Mouse (Mus musculus) lung, postnatal 36 days (tissue): Measurements from ENCODE around the gene Immp2l.

Source experiments
- DNase-seq: peaks from one replicate; pipeline ENCODE4 v3.0.0; 2022; ENCODE audit warnings: mixed read lengths

Gene Immp2l

GRCm38 (mm10) chr12:41878972-41879371 lies 855.1 kb downstream of the Immp2l start:
- no peak for DNase-seq

GRCm38 (mm10) chr12:41879412-41879811 lies 855.5 kb downstream of the Immp2l start:
- no peak for DNase-seq

- DNase-seq = no peak
These were observed 856.9 kb downstream of the Immp2l start for GRCm38 (mm10) chr12:41880833-41881232.

DNA sequence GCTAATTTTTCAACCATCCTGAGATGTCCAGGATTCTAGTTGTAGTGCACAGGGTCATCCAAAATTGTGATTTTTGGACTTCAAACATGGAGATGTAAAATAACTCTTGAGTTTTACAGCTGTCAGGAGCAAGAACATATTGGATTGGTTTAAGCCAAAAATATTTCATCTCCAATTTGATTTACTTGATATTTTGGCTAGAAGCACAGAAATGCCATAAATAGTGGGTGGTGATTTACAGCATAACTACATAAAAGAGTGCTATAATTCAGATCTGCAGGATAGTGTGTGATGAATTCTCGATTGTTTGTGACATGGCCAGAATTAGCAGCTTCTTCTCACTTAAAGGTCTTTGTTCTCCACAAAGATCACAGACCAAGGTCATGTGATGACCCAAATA lies 884.1 kb downstream of the Immp2l start:
- no peak for DNase-seq

DNA sequence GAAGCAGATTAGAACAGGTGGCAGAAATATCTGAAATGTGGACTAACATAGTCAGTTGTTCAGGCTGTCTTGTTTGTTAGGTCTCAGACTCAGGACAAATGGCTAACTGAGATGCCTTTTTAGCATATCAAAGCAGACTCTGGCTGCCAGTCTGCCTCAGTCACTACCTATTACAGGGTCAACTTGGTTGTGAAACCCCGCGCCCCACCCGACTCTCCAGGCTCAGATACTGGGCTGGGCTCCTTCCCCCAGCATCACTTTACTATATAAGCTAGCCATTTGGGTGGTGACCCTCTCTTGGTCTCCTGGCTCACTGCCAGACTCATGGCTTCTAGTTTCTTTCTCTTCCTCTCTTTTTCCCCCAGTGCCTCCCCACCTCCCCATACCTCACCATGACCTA lies 887.7 kb downstream of the Immp2l start:
- no peak for DNase-seq

- no peak for DNase-seq
These were observed 913.9 kb downstream of the Immp2l start for GRCm38 (mm10) chr12:41937751-41938150.

DNA sequence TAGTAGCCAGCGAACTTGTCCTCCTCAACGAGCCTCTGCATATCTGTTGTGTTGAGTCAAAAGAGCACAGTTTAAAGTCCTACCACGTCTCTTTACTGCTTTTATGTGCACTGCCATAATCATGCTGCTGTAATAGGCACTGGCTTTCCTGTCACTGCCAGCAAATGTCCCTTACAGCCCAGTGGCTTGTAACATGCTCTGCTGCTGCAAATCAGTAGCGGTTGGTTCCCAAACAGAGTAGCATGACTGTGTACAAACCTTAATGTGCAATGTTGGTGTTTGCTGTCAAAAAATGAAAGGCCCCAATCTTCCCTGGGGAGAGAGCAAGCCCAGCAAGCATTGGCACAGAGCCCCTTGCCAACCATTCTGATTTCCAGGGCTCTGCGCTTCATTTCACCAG lies 918.0 kb downstream of the Immp2l start:
- DNase-seq = no peak

DNA sequence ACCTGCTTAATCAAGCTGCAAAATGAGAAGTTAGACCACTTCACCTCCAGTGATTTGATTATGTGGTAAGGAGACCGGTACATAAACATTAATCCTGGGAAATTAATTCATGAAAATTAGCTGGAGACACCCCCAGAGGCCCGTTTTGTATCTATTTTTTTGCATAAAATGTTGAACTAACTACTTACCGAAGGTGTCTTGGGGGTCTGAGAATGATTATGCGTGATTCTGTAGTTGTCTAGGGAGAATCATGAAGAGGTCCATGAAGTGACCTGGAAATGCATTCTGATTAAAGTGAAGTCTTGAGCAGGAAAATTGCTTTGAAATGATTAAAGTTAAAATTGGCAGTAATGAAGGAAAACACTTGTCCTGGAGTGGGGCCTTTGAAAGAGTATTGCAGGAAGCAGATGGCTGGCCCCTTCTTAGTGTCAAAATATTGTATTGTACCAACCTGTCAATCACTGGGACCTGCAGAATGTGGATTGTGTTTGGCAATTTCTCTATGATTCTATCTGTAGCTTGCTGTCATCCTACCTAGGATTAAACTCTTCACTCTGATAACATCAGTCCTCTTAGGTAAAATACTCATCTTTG lies 920.3 kb downstream of the Immp2l start:
- no peak for DNase-seq

DNA sequence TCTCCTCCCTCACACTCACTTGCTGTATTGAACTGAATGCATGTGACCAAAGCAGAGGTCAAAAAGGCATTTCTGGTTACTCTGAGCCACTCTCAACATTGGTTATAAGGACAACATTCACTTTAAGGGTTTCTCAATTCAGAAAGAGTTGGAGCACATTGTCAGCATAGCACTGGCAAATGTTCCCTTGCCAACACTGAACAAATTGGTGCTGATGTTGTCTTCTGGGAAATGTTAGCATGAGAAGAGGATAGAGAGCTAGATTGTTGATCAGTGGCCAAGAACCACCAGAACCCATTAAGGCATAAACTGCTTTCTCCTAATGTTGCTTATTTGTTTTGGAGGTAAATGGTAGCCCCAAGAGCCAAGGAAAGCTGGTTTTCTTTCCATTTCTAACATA lies 922.6 kb downstream of the Immp2l start:
- no peak for DNase-seq

GRCm38 (mm10) chr12:41949409-41949808 lies 925.5 kb downstream of the Immp2l start:
- DNase-seq = no peak

GRCm38 (mm10) chr12:41949841-41950241 lies 926.0 kb downstream of the Immp2l start:
- DNase-seq = peak; percentile 13

DNA sequence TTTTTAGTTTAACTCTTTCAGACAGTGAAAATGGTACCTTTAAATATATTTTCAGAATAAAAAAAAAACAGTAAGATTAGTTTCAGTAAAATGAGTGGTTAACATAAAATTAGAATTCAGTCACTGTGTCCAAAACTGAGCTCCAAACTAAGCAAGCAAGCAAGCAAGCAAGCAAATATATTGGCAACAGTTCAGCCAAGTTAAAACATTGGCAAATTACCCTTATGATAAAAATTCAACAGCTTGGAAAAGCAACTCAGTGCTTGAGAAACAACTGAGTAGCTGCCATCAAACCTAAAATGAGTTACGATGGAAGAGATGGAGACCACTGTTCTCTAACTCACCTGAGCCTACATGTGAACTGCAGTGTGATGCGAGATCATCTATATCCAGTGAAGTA lies 926.8 kb downstream of the Immp2l start:
- no peak for DNase-seq

DNA sequence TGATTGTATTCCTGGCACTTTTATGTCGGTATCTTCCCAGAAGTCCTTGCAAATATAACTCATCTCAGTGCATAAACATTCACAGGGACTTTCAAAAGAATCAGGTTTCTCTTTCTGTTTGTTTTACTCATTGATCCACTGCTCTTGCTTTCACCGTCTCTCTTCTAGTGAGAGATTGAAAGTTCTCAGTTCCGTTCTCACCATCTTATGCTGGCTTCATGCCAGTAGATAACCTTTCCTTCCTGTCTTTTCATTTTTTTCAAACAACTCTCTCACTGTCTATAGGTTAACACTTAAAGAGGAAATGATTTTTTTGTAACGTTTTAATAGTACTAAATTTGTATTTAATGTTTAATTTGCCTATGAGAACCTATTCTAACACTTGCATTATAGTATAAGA lies 937.1 kb downstream of the Immp2l start:
- DNase-seq = no peak

- DNase-seq = no peak
These were observed 967.5 kb downstream of the Immp2l start for GRCm38 (mm10) chr12:41991408-41991807.
